Mouse (Mus musculus) lung, postnatal 4 days (tissue): ENCODE measurements at regions not wholly inside any gene's neighbourhood (a gene's known extent, or its start where the extent isn't known, plus 50 kb on each side); places are given as distances from the start of the nearest gene placed in this dataset.

ENCODE experiments used
- DNase-seq, 2 experiments: peaks; one replicate each; pipeline ENCODE4 v3.0.0; 2021

- no peak for DNase-seq
These were observed 56.2 kb downstream of the Rpl36a-ps1 start for GRCm38 (mm10) chr14:98937933-98938332.

DNA sequence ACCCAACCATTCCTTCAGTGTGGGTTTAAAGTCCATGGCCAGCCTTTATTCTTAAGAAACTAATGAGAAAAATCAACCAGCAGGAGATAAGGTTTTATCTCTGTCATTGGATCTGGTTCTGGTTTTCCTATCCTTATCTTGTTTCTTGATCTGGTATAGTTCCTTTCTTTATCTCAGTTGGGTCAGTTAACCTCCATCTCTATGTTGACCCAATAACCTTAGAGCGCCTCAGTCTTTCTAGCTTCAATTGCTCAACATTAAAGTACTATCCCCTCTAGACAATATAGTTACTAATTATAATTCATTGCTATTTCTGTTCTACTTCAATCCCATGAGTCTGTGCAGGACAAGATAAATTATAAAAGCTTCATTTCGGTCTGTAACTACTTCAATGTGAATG lies 56.7 kb downstream of the Rpl36a-ps1 start:
- no peak for DNase-seq

DNA sequence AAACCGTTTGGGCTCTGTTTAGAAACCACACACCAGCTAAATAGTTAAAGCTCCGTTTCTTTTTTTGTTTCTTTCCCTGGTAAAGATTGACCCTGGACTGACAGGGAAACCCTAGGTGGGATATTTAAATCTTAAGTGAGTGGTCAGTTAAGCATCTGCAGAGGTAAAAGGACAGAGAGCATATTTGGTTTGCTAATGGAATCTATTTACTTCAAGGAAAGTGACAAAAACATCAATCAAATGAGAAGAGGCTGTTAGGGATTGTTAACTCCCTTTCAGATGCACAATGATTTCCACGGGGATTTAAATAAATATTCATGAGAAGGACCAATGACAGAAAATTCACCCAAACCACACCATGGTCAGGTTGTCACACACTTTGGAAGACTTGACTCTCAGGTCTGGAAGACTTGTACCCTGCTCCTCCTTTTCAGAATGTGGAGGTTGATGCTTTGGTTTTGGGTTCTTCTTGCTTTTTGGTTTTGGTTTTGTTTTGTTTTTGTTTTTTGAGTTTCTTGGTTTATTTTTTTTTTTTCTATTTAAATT lies 60.7 kb downstream of the Rpl36a-ps1 start:
- no peak for DNase-seq

- DNase-seq, result peak; percentile 47 to 57
These were observed 64.8 kb downstream of the Rpl36a-ps1 start for GRCm38 (mm10) chr14:98929276-98929675.

DNA sequence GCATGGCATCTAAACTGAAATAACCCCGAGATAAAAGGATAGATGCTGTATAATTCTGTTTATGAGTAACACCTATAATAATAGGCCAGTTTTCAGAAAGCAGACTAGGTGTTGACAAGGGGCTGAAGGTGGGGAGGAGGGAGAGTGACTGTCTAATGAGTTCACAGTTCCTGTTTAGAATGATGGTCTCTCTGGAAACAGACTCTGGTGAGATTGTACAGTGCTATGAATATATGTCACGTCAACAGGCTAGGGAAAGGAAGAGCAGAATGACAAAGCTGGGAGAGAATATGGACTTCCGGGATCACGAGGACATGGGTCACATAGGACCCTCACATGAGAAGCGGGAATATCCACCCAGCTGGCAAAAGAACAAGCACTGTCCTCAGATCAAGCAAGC lies 85.9 kb downstream of the Rpl36a-ps1 start:
- no peak for DNase-seq

DNA sequence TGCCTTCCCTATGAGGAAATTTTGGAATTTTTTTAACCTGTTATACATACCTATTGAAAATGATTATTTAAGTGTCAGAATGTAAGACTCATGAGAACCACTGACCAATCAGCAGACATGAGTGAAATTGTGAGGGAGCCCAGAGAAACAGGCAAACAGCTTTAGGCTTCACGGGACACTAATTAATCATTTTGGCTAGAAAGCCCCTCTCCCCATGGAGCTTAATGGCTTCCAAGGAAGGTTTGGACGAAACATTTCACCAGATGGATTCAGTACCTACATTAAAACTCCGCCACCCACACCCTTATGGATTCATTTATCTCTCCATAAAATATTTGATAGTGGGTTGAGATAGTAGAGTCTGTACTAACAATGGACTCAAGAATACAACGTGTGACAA lies 95.2 kb downstream of the Rpl36a-ps1 start:
- DNase-seq, result no peak

DNA sequence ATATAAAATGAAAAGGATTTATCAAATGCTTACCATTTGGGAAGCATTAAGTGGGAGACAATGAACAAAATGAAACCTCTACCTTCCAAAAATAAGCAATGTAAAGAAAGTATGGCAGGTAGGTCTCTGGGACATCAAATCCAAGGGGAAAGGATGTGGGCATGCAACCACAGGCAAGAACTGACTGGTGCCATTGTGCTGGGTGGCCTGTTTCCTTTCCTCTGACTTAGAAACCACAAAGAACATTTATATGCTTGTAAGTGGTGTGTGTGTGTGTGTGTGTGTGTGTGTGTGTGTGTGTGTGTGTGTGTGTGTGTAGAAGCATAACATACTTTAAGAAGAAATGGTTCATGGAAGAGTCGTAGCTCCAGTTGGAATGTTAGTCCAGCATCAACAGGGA lies 96.7 kb downstream of the Rpl36a-ps1 start:
- no peak for DNase-seq

GRCm38 (mm10) chr14:98895933-98896332 lies 98.2 kb downstream of the Rpl36a-ps1 start:
- no peak for DNase-seq

GRCm38 (mm10) chr14:98892670-98893069 lies 101.4 kb downstream of the Rpl36a-ps1 start:
- no peak for DNase-seq

GRCm38 (mm10) chr14:98891252-98891947 lies 102.7 kb downstream of the Rpl36a-ps1 start:
- DNase-seq, result no peak

DNA sequence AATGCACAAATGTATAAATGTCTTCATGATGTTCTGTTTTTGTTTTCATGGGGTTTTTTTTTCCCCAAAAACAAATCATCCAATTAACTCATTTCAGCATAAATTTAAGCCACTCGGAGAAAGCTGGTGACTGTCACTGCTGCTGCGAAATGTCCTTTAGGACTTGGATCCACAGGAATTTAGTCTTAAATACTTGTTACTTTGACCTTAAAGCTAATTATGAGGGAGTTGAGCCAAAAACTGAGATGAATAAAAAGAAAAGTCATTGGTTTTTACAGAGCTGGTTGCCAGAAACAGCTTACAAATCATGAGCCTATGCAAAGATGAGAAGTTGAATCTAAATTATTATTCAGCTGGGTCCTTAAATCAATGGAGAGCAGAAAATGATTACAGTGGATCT lies 106.5 kb downstream of the Rpl36a-ps1 start:
- DNase-seq, result no peak

GRCm38 (mm10) chr14:98886982-98887381 lies 107.1 kb downstream of the Rpl36a-ps1 start:
- no peak for DNase-seq

DNA sequence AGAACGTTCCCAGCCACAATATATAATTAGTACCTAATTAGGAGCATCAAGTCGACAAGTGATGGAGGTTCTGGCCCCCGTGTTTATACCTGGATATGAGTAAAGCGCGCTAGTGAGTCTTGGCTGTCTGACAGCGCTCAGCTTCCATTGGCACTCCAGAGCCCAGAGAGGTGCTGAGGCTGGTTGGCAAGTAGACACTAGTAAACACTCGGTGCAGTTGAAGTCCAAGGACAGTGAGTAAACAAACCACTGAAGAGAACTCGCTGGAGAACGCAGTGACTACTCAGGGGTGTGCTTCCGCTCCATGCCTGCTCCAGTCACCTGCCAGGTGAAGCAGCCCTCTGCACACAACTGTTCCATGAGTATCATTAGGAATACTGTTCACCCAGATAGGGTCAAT lies 111.5 kb downstream of the Rpl36a-ps1 start:
- DNase-seq, result no peak

DNA sequence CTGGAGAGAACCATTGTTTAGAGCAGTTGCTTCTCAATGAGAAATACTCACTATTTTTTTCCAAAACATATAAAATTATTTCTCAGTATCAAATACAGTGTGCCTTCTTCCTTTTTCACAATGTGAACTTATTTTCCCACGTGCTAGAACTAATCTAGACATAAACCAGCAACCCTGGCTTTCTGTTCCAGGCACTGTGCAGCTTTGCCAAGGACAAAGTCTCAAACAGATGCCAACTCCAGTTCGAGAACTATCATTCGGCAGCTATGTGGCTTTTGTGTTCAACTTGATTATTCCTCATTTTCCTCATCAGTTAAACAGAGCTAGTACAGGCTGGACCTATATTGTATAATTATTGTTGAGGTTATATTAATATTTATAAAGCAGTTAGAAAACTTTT lies 116.2 kb downstream of the Rpl36a-ps1 start:
- no peak for DNase-seq

- DNase-seq, result no peak
These were observed 120.7 kb downstream of the Rpl36a-ps1 start for GRCm38 (mm10) chr14:98873446-98873845.

GRCm38 (mm10) chr14:98869888-98870287 lies 124.2 kb downstream of the Rpl36a-ps1 start:
- DNase-seq, result no peak

DNA sequence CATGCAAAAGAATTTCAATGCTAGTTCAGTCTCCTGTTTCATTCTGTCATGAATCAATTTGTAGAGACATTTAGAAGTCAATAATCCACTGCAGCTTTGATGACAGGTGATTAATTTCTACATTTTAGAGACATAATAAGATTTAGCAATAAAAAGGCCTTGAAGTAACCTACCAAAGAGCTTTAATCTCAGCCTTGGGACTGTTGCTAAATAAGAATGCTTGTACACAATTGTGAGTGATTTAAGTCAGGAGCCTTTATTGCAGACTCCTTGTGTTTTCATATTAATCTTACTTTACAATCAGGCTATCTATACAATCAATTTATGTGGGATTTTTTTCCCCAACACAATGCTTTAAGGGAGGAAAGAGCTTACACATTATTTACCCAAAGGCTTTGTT lies 127.2 kb downstream of the Rpl36a-ps1 start:
- DNase-seq, result no peak

DNA sequence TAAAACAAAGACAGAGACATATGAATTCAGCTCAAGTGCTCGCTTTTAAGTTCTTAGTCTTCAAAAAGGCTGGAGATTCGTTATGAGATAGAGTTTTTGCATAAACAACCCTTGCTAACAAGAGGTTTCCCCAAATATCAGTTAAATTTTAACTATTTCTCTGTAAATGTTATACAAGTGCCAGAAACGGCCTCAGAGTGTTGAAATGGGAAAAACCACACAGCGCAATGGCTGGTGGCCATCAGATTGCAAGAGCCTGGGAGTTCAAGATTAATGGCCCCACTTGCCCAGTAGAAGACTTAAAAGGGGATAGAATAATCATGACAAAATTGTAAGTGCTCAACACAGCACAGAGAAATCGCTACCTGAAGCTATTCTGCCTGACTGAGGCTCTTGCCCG lies 130.1 kb downstream of the Rpl36a-ps1 start:
- no peak for DNase-seq

DNA sequence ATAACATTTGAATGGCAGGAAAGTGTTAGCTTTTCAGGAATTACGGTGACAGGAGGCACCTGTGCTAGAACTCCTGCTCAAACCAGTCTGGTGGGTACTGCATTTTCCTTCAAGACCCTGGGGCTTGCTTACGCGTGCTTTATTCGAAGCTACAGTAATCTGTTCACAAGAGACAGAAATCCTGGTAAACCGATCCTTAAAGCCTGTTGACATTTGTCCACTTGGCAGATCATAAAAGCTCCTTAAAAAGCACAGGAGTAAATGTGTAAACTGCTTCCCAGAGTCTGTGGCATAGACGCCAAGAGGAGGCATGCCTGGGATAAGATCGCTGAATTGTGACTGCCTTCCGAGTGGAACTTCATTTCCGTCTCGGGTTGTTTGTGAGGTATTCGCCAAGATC lies 130.5 kb downstream of the Rpl36a-ps1 start:
- no peak for DNase-seq

GRCm38 (mm10) chr14:98862095-98862735 lies 131.9 kb downstream of the Rpl36a-ps1 start:
- no peak for DNase-seq

DNA sequence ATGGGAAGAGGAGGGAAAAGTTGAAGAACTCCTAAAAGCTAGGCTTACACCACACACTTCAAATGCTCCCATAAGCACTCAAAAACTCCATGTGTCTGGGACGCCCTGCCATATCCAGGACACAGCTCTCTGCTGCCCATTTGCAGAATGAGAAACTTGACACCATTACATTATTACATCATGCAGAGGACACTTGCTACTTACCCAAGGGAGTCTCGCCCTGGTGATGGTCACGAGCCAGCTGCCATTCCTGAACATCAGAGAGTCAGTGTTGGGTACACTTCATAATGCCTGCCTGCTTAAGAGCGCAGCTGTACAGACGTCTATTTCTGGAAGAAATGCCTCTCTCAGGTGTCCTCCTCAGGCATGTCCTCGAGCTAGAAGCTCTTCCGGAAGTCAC lies 135.3 kb downstream of the Rpl36a-ps1 start:
- DNase-seq, result no peak

DNA sequence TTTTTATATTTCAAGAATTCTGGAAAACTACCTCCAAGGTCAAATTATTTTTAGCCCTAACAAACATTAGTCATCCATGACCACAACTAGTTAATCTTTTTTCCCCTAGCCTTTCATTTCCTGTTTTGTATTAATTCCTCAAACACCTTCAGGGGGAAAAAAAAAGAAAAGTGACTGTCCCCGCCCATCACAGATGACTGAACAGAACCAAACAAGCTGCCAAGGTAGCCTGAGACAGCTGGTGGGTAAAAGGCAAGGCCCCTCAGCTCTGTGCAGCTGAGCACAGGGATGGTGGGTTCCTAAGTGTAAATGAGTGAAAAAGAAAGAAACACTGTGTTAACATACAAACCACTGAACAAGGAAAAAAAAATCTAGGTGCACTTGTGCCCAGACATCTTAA lies 145.6 kb downstream of the Rpl36a-ps1 start:
- no peak for DNase-seq

- no peak for DNase-seq
These were observed 149.9 kb downstream of the Rpl36a-ps1 start for GRCm38 (mm10) chr14:98844221-98844620.

DNA sequence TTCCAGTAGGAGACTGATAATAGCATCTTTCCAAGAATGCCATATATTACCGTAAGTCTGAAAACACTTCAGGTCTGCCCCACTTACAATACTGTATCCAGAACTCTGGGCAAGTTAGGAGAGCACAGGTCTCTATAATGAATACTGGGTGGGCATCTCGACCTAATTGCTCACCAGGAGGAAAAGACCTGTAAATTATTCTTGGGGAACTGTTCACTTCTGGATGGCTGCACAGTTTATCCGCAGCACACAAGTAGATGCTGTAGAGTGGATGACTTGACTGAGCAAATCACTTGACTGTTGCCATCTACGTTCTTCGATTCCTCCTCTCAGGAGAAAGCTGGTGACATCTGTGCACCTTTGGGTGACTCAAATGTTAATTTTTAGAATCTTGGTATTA lies 159.8 kb downstream of the Rpl36a-ps1 start:
- DNase-seq, result no peak
